Mouse (Mus musculus) hindbrain, postnatal 0 days (tissue): ENCODE data around the gene Mrpl4. TPM values are rescaled to one million over a fixed set of nuclear protein-coding genes. Genes with fewer than 3 reads are reported as not detected.

ENCODE experiments used
- ATAC-seq: fragments of 200-750 bp; cut with Nextera tagmentation; 2 replicates; pipeline ENCODE4 v1.8.0; 2017; ENCODE audit warnings: mild to moderate bottlenecking, moderate TSS enrichment, moderate library complexity
- DNase-seq: peaks from one replicate; pipeline ENCODE4 v3.0.0-alpha.2; 2015; ENCODE audit warnings: low spot score
- H3K27ac ChIP-seq: fragments of 300-500 bp; sonication (generic); 2 replicates; pipeline ENCODE4 v1.5.1; 2014; ENCODE audit warnings: mild to moderate bottlenecking
- H3K27me3 ChIP-seq: fragments of 300-500 bp; sonication (generic); 2 replicates; pipeline ENCODE4 v1.6.1; 2014; ENCODE audit warnings: low read length, mixed read lengths; ENCODE audit not compliant: insufficient read depth
- H3K36me3 ChIP-seq: fragments of 300-500 bp; sonication (generic); 2 replicates; pipeline ENCODE4 v1.6.1; 2014; ENCODE audit warnings: low read length, mixed read lengths; ENCODE audit not compliant: insufficient read depth
- H3K4me1 ChIP-seq: fragments of 300-500 bp; sonication (generic); 2 replicates; pipeline ENCODE4 v1.6.1; 2014; ENCODE audit warnings: antibody characterized with exemption, low read length, mixed read lengths; ENCODE audit not compliant: insufficient read depth
- H3K4me2 ChIP-seq: fragments of 300-500 bp; sonication (generic); 2 replicates; pipeline ENCODE4 v1.6.1; 2014; ENCODE audit warnings: low read depth, mild to moderate bottlenecking, low read length, moderate library complexity, mixed read lengths
- H3K4me3 ChIP-seq: fragments of 300-500 bp; sonication (generic); 2 replicates; pipeline ENCODE4 v1.5.1; 2014; ENCODE audit warnings: low read length
- H3K9ac ChIP-seq: fragments of 300-500 bp; sonication (generic); replicated peaks from 2 replicates; pipeline ENCODE4 v1.6.1; 2014; ENCODE audit warnings: mild to moderate bottlenecking, low read length, moderate library complexity, mixed read lengths
- H3K9me3 ChIP-seq: fragments of 300-500 bp; sonication (generic); 2 replicates; pipeline ENCODE4 v1.6.1; 2016; ENCODE audit warnings: low read length, mixed read lengths
- CTCF ChIP-seq: IDR thresholded peaks from 2 replicates; pipeline ENCODE4 v1.5.1; 2016; ENCODE audit warnings: antibody characterized with exemption, control low read depth, low read depth
- WGBS: fragments of 180-500 bp; shearing (Covaris S2); extraction: QIAGEN DNeasy Blood & Tissue Kit; methylation state at CpG from one replicate; pipeline ENCODE4 v1.1.7; 2014; 5-methylcytosine and 5-hydroxymethylcytosine counted together
- polyA plus RNA-seq: library from polyadenylated mRNA; unstranded; fragments of >200 nt; fragmentation: Nextera tagmentation; extraction: Ambion mirVana; gene quantifications from 2 replicates; pipeline ENCODE4 v1.2.1, GENCODE M21; 2015
- total RNA-seq: library from RNA; depleted of rRNA; stranded (reverse); fragments of >200 nt; gene quantifications from 2 replicates; pipeline ENCODE4 v1.2.3, GENCODE M21; 2014

Gene Mrpl4
- total and polyA plus RNA-seq, 2 experiments from 2014 or later, result 104 to 124 TPM

DNA sequence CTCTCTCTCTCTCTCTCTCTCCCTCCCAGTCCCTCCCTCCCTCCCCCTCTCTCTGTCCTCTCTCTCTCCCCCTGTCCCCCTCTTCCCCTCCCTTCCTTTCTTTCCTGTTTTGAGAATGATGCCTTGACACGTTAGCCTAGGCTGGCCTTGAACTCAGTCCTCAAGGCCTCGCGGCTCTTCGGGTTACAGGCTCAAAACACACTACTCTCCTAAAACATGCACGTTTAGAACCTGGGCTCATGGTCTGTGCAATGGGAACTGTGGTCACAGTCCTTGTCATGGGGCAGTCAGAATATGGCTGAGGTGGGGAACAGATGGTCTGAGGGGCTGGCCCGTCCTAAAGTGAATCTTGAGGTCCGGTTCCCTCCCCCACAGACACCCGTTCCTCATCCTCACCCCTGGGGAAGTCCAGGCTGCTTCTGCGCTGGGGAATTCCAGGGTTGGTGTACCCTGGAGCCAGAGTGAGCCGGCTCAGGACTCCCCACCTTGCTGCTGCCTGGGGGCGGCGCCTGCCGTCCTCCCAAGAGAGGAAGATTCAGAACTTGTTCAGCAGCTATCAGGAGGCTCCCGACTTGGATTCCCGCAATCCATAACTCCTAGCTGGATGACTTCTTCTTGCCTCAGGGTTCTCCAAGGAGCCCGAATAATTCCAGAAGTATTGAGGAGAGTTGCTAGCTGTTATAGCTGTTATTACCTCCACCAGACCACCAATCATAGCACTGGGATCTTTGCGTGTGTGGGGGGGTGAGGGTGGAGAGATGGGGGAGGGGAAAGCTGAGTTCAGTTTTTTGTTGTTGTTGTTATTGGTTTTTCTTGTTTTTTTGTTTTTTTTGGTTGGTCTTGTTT is 14.0 kb downstream of the Mrpl4 start:
- Histone ChIP-seq H3K27ac (no peak overlapping the region), H3K27me3 (peaks cover 28% of the 10 kb centered on the region), H3K9ac (no peak overlapping the region), H3K9me3 (no peaks in the 10 kb centered on the region), H3K36me3 (no peaks in the 10 kb centered on the region), H3K4me2 (peak overlapping the region; percentile 50), H3K4me3 (peak overlapping the region; percentile 26), H3K4me1 (no peaks in the 10 kb centered on the region)
- 7% methylated on average over 17 of the region's 17 CpGs for WGBS
- DNase-seq (no peak), ATAC-seq (no peak)
- TF ChIP-seq CTCF, result no peak

DNA sequence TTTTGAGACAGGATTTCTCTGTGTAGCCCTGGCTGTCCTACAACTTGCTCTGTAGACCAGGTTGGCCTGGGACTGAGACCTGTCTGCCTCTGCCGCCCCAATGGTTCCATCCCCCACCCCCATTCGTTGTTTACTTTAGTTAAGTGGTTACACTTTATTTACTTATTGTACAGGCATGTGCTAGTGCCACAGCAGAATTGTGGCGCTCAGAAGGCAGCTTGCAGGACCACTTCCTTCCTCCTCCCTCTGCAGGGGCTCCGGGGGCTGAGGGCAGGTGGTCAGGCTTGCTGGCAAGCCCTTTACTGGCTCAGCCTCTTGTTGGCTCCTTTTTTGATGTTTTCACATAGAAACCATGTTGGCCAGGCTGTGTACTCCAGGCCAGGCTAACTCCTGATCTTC is 14.6 kb downstream of the Mrpl4 start:
- ATAC-seq (no peak), DNase-seq (no peak)
- H3K9me3 ChIP-seq, result no peaks in the 10 kb centered on the region
- H3K36me3 ChIP-seq, result no peaks in the 10 kb centered on the region
- H3K27ac ChIP-seq, result no peak overlapping the region
- no peak for TF ChIP-seq CTCF
- peaks cover 28% of the 10 kb centered on the region for H3K27me3 ChIP-seq
- no peak overlapping the region for H3K9ac ChIP-seq
- no peak overlapping the region for H3K4me3 ChIP-seq
- H3K4me1 ChIP-seq, result no peaks in the 10 kb centered on the region
- H3K4me2 ChIP-seq, result no peak overlapping the region
- 28% methylated on average over 4 of the region's 4 CpGs for WGBS

GRCm38 (mm10) chr9:21018600-21018999 is 16.1 kb downstream of the Mrpl4 start:
- Histone ChIP-seq H3K9me3 (no peaks in the 10 kb centered on the region), H3K4me1 (no peaks in the 10 kb centered on the region), H3K4me2 (no peak overlapping the region), H3K9ac (no peak overlapping the region), H3K27ac (no peak overlapping the region), H3K36me3 (no peaks in the 10 kb centered on the region), H3K4me3 (no peak overlapping the region), H3K27me3 (peaks cover 28% of the 10 kb centered on the region)
- DNase-seq (no peak), ATAC-seq (no peak)
- no peak for TF ChIP-seq CTCF
- 69% methylated on average over 2 of the region's 2 CpGs for WGBS

DNA sequence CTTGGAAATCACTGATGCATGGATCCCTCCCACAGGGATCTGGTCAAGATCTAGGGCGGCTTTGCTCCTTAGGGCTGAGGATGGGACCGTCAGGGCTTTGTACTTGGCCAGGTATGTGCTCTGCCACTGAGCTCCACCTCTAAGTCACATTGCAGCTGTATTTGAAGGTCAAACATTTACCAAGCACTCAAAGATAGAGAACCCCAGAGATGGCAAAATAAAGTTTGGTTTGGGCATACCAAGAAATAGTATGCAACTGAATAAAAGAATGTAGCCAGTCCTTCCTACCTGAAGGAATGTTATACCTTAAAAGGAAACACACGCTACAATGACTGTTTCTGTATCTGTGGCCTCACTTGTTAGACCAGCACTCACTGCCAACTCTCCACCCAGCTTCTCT is 18.8 kb downstream of the Mrpl4 start:
- no peaks in the 10 kb centered on the region for H3K36me3 ChIP-seq
- no peaks in the 10 kb centered on the region for H3K9me3 ChIP-seq
- ATAC-seq, result no peak
- H3K27me3 ChIP-seq, result peaks cover 14% of the 10 kb centered on the region
- no peak overlapping the region for H3K9ac ChIP-seq
- H3K4me1 ChIP-seq, result no peaks in the 10 kb centered on the region
- no peak for TF ChIP-seq CTCF
- no peak overlapping the region for H3K4me2 ChIP-seq
- 80% methylated on average over 3 of the region's 3 CpGs for WGBS
- no peak overlapping the region for H3K4me3 ChIP-seq
- DNase-seq, result no peak
- H3K27ac ChIP-seq, result no peak overlapping the region

DNA sequence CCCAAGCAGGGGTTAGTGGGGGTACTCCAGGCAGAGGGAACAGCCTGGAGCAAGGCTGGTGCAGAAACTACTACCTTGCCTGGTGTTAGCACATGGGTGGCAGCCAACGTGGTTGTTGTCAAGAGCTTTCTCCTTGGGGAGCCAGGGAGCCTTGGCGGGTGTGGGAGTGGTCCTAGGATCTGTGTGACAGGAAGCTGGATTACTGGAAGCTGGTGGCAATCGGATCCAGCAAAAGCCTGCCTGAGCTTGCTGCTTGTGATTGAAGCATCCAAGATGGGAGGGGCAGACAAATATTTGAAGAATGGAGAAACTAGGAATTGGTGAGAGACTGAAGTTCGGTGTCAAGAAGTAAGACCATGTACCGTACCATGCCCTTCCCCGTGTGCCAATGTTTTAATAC is 19.8 kb downstream of the Mrpl4 start:
- Histone ChIP-seq H3K27ac (no peak overlapping the region), H3K4me3 (no peak overlapping the region), H3K9me3 (no peaks in the 10 kb centered on the region), H3K9ac (no peak overlapping the region), H3K36me3 (no peaks in the 10 kb centered on the region), H3K4me1 (no peaks in the 10 kb centered on the region), H3K4me2 (no peak overlapping the region), H3K27me3 (peaks cover 5% of the 10 kb centered on the region; the same call in 1 of the 2 replicates)
- ATAC-seq (no peak), DNase-seq (no peak)
- 61% methylated on average over 6 of the region's 6 CpGs for WGBS
- no peak for TF ChIP-seq CTCF

DNA sequence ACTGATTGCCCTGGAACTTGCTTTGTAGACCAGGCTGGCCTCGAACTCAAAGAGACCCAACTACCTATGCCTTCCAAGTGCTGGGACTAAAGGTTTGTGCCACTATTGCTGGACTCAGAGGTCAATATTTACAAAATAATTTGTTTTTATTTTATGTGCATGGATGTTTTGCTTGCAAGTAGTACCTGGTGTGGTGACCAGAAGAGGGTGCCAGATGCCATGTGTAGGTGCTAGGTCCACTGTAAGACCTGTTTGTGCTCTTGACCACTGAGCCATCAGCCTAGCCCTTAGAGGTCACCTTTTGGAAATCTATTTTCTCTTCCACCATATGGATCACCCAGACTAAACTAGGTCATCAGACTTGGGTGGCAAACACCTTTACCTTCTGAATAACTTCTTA is 20.2 kb downstream of the Mrpl4 start:
- Histone ChIP-seq H3K9ac (no peak overlapping the region), H3K27me3 (0 out of 2 replicates have a peak, but pooled peaks cover under 1% of the 10 kb centered on the region), H3K4me3 (no peak overlapping the region), H3K36me3 (no peaks in the 10 kb centered on the region), H3K9me3 (no peaks in the 10 kb centered on the region), H3K27ac (no peak overlapping the region), H3K4me2 (no peak overlapping the region), H3K4me1 (no peaks in the 10 kb centered on the region)
- DNase-seq (no peak), ATAC-seq (no peak)
- TF ChIP-seq CTCF, result no peak
- WGBS, result 100% methylated on average over 1 of the region's 1 CpGs

- 75% methylated on average over 19 of the region's 19 CpGs for WGBS
- ATAC-seq (no peak), DNase-seq (no peak)
- Histone ChIP-seq H3K27me3 (peaks cover 4% of the 10 kb centered on the region), H3K36me3 (no peaks in the 10 kb centered on the region), H3K4me1 (no peaks in the 10 kb centered on the region), H3K9ac (no peak overlapping the region), H3K4me2 (no peak overlapping the region), H3K9me3 (no peaks in the 10 kb centered on the region), H3K4me3 (no peak overlapping the region), H3K27ac (no peak overlapping the region)
- no peak for TF ChIP-seq CTCF
Observed at GRCm38 (mm10) chr9:21025258-21025810, 22.8 kb downstream of the Mrpl4 start.
